Mouse (Mus musculus) kidney, adult 2 months (tissue): ENCODE results near the gene Erg.

Source experiments
- CTCF ChIP-seq: fragments of 200-500 bp; conservative IDR thresholded peaks from 2 replicates; pipeline ENCODE4 v1.5.1; 2011; ENCODE audit warnings: low read depth, mild to moderate bottlenecking, control low read depth, low read length, moderate library complexity, mixed read lengths; ENCODE audit not compliant: insufficient read depth, insufficient read length
- POLR2A ChIP-seq: fragments of 200-500 bp; IDR thresholded peaks from one replicate; pipeline ENCODE4 v1.6.1; 2011; ENCODE audit warnings: low read depth, low read length, control low read depth

GRCm38 (mm10) chr16:95452411-95452810, 134.0 kb downstream of the Erg start:
- TF ChIP-seq POLR2A (no peak), CTCF (no peak)
